Mouse (Mus musculus) central nervous system, embryonic 11.5 days (tissue): Measurements from ENCODE around the gene Efcab10. TPM values are rescaled to one million over a fixed set of nuclear protein-coding genes. Genes with fewer than 3 reads are reported as not detected.

Experiments used
- polyA plus RNA-seq: library from polyadenylated mRNA; depleted of rRNA; stranded (reverse); fragments of >200 nt; gene quantifications from 2 replicates; pipeline ENCODE4 v1.2.3, GENCODE M21; 2012; rRNA removed

The Efcab10 gene
- 0.50 and 0.77 TPM in 2 replicates for polyA plus RNA-seq

DNA sequence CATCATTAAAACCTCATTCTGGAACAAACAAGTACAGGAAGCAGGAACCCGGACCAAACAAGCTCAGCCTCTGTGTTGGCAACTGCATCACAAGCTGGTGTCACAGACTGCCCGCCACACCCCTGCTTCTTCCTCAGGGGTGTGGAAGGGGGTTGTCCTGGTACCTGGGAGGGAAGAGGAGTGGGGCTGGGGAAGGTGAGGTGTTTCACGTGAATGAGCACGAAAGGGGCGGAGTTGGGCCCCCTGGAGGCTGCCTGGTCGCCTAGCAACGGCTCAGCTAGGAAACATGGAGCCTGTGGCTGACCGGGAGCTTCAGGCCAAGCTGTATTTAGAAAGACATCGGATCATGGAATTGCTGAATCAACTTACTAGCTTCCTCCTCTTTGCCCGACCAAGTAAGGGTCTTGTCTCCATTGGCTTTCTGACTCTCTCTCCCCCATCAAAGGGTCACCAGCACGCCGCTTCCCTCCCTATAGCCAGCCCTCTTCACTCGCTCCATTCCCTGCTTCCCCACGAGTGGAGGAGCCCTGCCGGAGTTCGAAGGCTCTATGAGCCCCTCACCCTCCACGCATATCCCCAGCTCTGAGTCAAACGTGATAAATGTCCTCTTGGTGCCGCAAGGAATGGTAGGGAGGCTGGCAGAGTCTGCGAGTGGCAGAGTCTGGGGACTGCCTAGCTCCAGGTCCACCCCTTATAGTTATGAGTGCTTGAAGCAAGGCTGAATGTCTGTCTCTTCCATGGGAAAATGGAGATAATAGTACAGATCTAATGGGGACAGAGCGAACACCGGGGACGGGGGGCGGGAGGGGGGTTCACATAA is at the start of gene Efcab10:
TSS of gene Efcab10 (plus strand) at position 51 of the 820 bp plus-strand sequence.

DNA sequence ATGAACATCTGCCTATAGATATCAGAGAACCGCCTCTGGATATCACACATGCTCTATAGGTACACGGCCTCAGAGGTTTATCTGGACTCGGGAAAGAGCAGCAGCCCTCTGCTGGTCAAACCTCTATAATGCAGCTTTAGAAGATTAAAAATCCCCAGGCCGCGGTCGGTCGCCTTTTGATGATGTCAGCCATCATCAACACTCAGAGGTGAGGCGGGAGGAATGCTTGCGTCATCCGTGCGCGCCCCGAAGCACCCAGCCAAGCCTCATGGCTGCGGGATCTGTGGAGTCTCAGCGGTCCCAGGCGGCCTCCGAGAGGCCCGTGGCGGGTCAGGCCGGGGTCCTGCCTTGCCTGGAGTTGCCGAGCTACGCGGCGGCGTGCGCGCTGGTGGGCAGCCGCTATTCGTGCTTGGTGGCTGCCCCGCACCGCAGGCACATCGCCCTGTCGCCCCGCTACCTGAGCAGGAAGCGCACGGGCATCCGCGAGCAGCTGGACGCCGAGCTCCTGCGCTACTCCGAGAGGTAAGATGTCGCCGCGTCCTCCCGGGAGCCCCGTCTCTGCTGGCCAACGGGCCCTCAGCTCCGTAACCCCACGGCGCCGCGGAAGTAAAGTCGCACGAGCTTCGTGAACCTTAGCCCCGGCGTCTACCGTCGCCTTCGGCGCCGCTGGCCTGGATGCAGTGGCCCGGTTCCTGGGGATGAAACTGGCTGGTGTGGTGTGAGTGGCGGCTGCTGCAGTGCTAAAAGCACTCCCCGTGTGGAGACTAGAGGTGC is 34.9 kb downstream of the Efcab10 start, which contains the start of gene Twistnb:
TSS of gene Twistnb (plus strand) at position 249 of the 774 bp plus-strand sequence.

Other genes starting within 250 kb of the Efcab10 start
- gene Atxn7l1, start 247.2 kb upstream of the Efcab10 start, polyA plus RNA-seq = 13.3 and 22.4 TPM in 2 replicates
- gene Twistnb, start 34.8 kb downstream of the Efcab10 start, polyA plus RNA-seq = 18.8 and 18.9 TPM in 2 replicates